Mouse (Mus musculus): ENCODE measurements around the gene Gjb5. TPM values are rescaled to one million over a fixed set of nuclear protein-coding genes. Genes with fewer than 3 reads are reported as not detected.

The Gjb5 gene
- polyA plus RNA-seq, 1 experiment from 2014 or later: 0.15 TPM

DNA sequence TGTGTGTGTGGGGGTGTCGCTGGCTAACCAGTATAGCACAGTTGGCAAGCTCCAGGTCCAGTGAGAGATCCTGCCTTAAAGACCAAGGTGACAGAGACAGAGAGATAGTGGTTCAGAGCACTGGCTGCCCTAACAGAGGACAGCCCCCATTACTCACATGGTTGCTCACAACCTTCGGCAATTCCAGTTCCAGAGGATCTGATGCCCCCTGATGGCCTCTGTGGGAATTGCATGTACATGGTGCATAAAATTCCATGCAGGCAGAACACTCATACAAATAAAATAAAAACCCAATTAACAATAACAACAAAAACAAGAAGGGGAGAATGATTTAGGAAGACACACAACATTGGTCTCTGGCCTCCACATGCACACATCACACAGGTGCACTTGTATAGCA lies 12.5 kb upstream of the Gjb5 start:
- no peak overlapping the region for H3K4me2 ChIP-seq
- no peak overlapping the region for H3K4me3 ChIP-seq
- no peak overlapping the region for H3K27ac ChIP-seq (ENCODE audit: poor library complexity, severe bottlenecking)
- H3K4me1 ChIP-seq (replicated peaks): peaks cover 47% of the 10 kb centered on the region
- 54% methylated on average over 2 of the region's 2 CpGs for WGBS
- ATAC-seq (ENCODE audit: insufficient number of reproducible peaks, low FRiP score): no peak
- H3K9me3 ChIP-seq (replicated peaks): no peaks in the 10 kb centered on the region
- no peaks in the 10 kb centered on the region for H3K36me3 ChIP-seq
- no peak overlapping the region for H3K9ac ChIP-seq
- H3K27me3 ChIP-seq (replicated peaks): peaks cover 10% of the 10 kb centered on the region

DNA sequence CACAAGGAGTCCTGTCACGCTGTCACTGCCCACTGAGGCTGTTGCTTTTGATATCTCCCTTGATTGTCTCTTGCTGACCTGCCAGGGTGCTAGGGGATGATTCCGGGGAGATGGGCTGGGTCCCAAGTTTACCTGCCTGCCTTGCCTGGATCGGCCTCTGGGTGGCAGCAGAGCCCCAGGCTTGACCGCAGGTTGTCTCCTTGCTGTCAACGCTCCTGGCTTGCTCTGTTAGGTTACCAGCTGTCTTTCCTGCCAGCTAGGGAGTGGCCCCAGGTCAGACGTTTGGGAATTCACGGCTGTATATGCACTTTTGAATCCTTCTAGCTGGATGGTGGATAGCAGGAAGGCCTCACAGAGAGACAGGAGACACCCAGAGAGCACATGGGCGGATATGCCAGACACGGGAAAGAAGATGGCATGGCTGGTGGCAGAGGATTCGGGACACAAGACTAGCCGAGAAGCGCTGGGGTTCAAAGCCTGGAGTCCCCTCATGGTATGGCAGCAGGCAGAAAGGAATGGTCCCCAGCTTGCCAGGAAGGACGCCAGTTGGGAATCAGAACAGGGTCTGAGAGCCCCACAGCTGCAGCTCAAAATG lies 10.5 kb upstream of the Gjb5 start:
- no peak overlapping the region for H3K4me2 ChIP-seq
- WGBS: 29% methylated on average over 13 of the region's 13 CpGs

DNA sequence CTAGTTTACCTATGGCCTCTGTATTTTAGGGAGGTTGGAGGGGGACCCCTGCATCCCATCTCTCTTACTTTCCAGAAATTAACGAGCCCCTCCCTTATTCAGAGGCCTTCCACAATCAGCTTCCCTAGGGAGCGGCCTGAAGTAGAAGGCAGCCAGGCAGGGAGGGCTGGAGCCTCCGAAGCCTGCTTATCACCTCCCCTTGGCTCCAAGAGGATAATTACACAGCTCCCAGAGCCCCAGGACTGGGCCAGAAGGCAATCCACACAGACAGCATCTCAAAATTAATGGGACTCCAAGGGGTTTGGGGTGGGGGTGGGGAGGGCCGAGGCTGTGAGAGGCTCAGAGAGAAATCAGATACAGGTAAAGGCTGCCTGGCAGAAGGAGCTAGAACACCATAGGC lies 7.9 kb upstream of the Gjb5 start:
- WGBS: 7% methylated on average over 4 of the region's 4 CpGs
- peaks cover 10% of the 10 kb centered on the region for H3K27me3 ChIP-seq (replicated peaks)
- no peaks in the 10 kb centered on the region for H3K36me3 ChIP-seq
- H3K4me1 ChIP-seq (replicated peaks): peaks cover 28% of the 10 kb centered on the region
- no peak overlapping the region for H3K9ac ChIP-seq
- H3K4me2 ChIP-seq: no peak overlapping the region
- H3K27ac ChIP-seq (ENCODE audit: poor library complexity, severe bottlenecking): no peak overlapping the region
- no peaks in the 10 kb centered on the region for H3K9me3 ChIP-seq (replicated peaks)
- H3K4me3 ChIP-seq: no peak overlapping the region
- no peak for ATAC-seq (ENCODE audit: insufficient number of reproducible peaks, low FRiP score)

More for the DNA sequence above, 10.5 kb upstream of the Gjb5 start:
- no peak for ATAC-seq (ENCODE audit: insufficient number of reproducible peaks, low FRiP score)
- Histone ChIP-seq H3K27me3 (replicated peaks) (peaks cover 10% of the 10 kb centered on the region), H3K27ac (ENCODE audit: poor library complexity, severe bottlenecking) (no peak overlapping the region), H3K9ac (no peak overlapping the region), H3K36me3 (no peaks in the 10 kb centered on the region), H3K9me3 (replicated peaks) (no peaks in the 10 kb centered on the region), H3K4me3 (no peak overlapping the region), H3K4me1 (replicated peaks) (peaks cover 52% of the 10 kb centered on the region)

DNA sequence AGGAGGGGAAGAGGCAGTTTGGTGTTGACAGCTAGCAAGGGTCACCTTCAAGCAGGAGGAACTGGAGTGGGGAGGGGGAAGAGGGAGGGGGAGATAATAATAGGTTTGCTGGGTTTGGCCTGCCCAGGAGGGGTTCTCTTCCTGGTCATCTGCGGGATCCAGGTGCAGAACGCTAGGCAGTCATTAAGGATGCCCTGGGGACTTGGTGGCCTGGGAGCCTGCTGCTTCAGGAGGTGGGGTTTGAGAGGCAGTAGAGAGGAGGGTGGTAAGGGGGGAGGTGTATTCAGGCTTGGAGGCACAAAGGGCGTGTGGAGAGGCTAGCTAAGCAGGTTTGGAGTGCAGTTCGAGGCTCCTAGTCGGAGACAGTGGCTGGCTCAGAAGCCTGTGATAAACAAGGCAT lies 7.5 kb upstream of the Gjb5 start:
- peaks cover 28% of the 10 kb centered on the region for H3K4me1 ChIP-seq (replicated peaks)
- peaks cover 10% of the 10 kb centered on the region for H3K27me3 ChIP-seq (replicated peaks)
- H3K36me3 ChIP-seq: no peaks in the 10 kb centered on the region
- no peak overlapping the region for H3K4me3 ChIP-seq
- WGBS: 18% methylated on average over 5 of the region's 5 CpGs
- H3K9ac ChIP-seq: no peak overlapping the region
- no peak overlapping the region; the same call in 1 of the 2 replicates for H3K27ac ChIP-seq (ENCODE audit: poor library complexity, severe bottlenecking)
- no peak overlapping the region for H3K4me2 ChIP-seq
- ATAC-seq (ENCODE audit: insufficient number of reproducible peaks, low FRiP score): no peak
- no peaks in the 10 kb centered on the region for H3K9me3 ChIP-seq (replicated peaks)

DNA sequence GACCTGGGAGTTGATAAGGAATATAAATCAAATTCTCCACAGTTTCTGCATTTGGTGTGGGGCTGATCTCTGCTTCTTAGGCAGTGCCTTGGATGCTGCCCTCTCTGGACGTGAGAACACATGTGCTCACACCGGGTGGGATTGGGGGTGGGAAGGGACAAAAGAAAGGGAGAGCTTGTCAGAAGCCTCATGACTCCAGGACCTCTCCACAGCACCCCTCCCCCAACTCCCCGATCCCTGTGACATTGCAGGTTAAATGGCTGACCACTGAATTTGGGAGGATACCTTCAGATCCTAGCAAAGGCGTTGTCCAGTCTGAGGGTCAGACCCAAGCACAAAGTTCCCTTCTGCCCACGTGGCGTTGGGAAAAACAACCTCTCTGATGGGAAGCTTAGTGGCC lies 6.5 kb upstream of the Gjb5 start:
- H3K27ac ChIP-seq (ENCODE audit: poor library complexity, severe bottlenecking): no peak overlapping the region
- H3K4me3 ChIP-seq: no peak overlapping the region
- WGBS: 57% methylated on average over 6 of the region's 6 CpGs

DNA sequence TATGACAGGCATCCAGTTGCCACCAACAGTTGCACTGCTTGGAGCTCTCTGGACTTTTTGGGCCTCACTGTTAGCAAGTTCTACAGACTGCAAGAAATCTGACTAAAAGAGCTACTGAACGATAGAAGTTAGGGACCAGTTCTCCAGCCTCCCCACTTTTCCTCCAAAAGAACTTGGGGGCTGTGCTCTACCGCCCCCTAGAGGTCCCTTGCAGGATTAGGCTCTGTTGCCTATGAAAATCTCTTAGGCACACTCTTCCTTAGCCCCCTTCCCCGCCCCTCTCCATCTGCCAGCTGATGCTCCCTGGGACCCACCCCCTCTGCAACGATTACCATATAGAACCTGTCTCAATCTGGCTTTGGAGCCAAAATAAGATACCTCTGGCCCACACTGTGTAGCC lies 5.3 kb upstream of the Gjb5 start:
- Histone ChIP-seq H3K36me3 (no peaks in the 10 kb centered on the region), H3K9ac (no peak overlapping the region), H3K9me3 (replicated peaks) (no peaks in the 10 kb centered on the region), H3K27ac (ENCODE audit: poor library complexity, severe bottlenecking) (no peak overlapping the region), H3K4me2 (no peak overlapping the region), H3K27me3 (replicated peaks) (peaks cover 15% of the 10 kb centered on the region), H3K4me3 (no peak overlapping the region), H3K4me1 (replicated peaks) (peaks cover 25% of the 10 kb centered on the region)
- 57% methylated on average over 4 of the region's 4 CpGs for WGBS
- ATAC-seq (ENCODE audit: insufficient number of reproducible peaks, low FRiP score): no peak

More for the DNA sequence above, 6.5 kb upstream of the Gjb5 start:
- Histone ChIP-seq H3K9me3 (replicated peaks) (no peaks in the 10 kb centered on the region), H3K9ac (no peak overlapping the region), H3K4me2 (no peak overlapping the region), H3K36me3 (no peaks in the 10 kb centered on the region), H3K4me1 (replicated peaks) (peaks cover 31% of the 10 kb centered on the region), H3K27me3 (replicated peaks) (peaks cover 11% of the 10 kb centered on the region; the same call in 1 of the 2 replicates)
- ATAC-seq (ENCODE audit: insufficient number of reproducible peaks, low FRiP score): no peak

DNA sequence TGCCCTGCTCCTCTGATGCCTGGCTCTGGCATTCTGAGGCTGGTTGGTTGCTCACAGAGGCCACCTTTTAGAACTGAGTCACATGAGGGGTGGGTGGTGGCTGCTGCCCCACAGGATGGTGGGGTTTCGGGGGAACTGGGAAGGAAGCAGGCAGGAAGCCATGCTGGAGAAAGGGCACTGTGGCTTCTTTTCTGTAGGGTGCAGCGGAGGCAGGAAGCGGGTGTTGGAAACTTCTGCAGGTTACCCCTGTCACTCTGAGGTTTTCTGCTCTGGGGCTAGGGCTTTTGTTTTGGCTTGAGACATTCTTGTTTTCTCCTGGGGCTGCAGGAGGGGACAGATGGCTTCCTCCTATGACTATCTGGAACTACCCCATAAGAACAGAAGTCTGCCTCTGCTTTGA lies 4.5 kb upstream of the Gjb5 start:
- WGBS: 80% methylated on average over 3 of the region's 3 CpGs
- no peak overlapping the region for H3K4me2 ChIP-seq
- no peak overlapping the region for H3K27ac ChIP-seq (ENCODE audit: poor library complexity, severe bottlenecking)

DNA sequence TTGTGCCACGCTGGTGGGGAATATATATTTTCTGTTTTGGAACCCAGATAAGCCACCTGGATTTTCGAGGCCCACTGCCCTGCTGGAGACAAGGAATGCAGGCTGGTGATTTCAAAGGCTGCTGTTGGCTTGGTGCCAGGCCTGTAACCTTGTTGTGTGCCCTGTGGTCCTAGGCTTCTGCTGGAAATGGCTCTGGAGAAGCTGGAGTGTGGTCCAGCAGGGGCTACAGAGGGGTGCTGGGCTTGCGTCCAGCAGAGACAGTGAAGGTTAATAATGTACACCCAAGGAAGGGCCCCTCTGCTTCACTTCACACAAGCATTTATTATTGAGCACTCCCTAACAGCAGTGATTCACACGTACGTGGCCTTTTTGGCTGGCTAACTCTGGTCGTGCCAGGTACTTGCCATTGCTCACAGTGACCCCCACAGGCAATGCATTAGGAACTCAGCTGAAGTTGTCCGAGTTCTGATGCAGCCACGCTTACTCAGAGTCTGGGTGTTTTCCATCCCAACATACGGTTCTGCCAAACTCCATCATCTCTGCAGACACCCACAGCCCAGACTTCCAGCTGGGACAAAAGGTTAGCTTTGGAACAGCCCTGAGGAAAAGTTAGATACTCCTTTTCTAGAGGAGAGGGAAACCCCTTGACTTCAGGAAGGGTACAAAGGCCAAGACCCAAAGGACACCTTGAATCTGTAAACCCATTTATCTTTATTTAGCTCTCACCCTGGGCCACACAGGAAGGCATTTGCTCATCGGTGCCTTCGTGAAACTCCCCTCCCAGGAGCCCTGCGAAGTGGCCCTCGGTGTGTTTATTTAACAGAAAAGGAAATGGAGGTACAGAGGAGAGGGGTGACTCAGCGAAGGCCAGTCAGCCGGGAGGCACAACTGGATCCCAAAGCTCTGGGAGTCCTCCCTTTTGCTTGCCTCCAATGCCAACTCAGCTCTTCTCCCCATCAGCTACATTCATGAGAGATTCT lies 3.2 kb downstream of the Gjb5 start:
- WGBS: 44% methylated on average over 15 of the region's 15 CpGs
- H3K4me2 ChIP-seq: no peak overlapping the region
- peaks cover 23% of the 10 kb centered on the region for H3K27me3 ChIP-seq (replicated peaks)
- no peak overlapping the region for H3K4me3 ChIP-seq
- no peaks in the 10 kb centered on the region for H3K9me3 ChIP-seq (replicated peaks)
- no peak overlapping the region for H3K9ac ChIP-seq
- ATAC-seq (ENCODE audit: insufficient number of reproducible peaks, low FRiP score): peak; percentile 12; the same call in 1 of the 2 replicates
- peaks cover 20% of the 10 kb centered on the region for H3K4me1 ChIP-seq (replicated peaks)
- H3K36me3 ChIP-seq: no peaks in the 10 kb centered on the region
- H3K27ac ChIP-seq (ENCODE audit: poor library complexity, severe bottlenecking): 0 out of 2 replicates have a peak overlapping the region, but pooled peaks have one; percentile 28

More for the DNA sequence above, 4.5 kb upstream of the Gjb5 start:
- Histone ChIP-seq H3K4me3 (no peak overlapping the region), H3K36me3 (no peaks in the 10 kb centered on the region), H3K9me3 (replicated peaks) (no peaks in the 10 kb centered on the region), H3K9ac (no peak overlapping the region), H3K27me3 (replicated peaks) (peaks cover 17% of the 10 kb centered on the region), H3K4me1 (replicated peaks) (peaks cover 18% of the 10 kb centered on the region)
- no peak for ATAC-seq (ENCODE audit: insufficient number of reproducible peaks, low FRiP score)

DNA sequence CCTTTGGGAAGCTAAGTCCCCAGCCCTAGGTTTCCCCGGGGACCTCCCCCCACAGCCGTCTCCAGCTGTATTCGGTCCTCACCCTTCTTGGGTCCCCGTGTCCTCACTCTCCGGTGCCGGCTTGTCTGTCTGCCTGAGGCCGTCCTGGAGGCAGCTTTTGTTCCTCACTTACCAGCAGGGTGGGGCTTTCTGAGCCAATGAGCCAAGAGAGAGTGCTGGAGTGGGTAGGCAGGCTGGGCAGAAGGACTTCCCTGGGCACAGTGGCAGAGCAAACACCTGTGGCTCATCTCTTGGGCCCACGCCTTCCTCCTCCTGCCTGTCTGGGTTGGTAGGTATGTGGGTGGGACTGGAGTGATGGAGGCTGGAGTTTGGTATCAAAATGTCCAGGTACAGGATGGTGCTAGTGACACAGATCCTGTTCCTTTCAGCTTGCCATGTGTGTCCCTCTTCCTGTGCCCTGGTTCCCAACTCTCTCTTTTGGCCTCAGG lies 4.0 kb downstream of the Gjb5 start, which contains the start of gene Gjb4:
Gene Gjb4 (minus strand): TSS at position 131 of the 488 bp plus-strand sequence.
- 0 out of 2 replicates have a peak within 1 kb of the TSS, but pooled peaks have one; percentile 28 for H3K27ac ChIP-seq (ENCODE audit: poor library complexity, severe bottlenecking)
- ATAC-seq (ENCODE audit: insufficient number of reproducible peaks, low FRiP score): no peak
- no peaks in the 10 kb centered on the region for H3K9me3 ChIP-seq (replicated peaks)
- peaks cover 15% of the 10 kb centered on the region for H3K27me3 ChIP-seq (replicated peaks)
- no peaks in the 10 kb centered on the region for H3K36me3 ChIP-seq
- no peak within 1 kb of the TSS for H3K4me2 ChIP-seq
- H3K9ac ChIP-seq: no peak within 1 kb of the TSS
- 57% methylated on average over 8 of the region's 8 CpGs for WGBS
- H3K4me1 ChIP-seq (replicated peaks): peaks cover 20% of the 10 kb centered on the region
- no peak within 1 kb of the TSS for H3K4me3 ChIP-seq

DNA sequence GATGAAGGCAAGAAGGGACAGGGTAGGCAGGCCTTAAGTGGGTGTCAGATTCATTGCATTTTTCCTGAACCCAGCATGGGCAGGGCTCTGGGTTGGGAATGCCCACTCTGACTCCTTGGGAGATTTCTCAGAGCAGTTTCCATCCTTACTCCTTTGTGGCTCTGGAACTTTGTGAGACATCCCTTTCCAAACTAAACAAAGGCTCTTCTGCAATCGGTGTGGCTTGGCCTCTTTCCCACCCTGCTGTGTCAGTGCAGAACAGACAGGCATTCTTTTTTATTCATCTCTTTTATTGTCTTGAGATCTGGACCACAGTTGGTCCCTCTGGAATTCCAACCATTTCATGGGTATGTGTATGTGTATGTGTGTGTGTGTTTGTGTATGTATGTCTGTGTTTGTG lies 5.4 kb downstream of the Gjb5 start:
- no peaks in the 10 kb centered on the region for H3K9me3 ChIP-seq (replicated peaks)
- no peak overlapping the region for H3K4me3 ChIP-seq
- H3K4me1 ChIP-seq (replicated peaks): peaks cover 20% of the 10 kb centered on the region
- no peak for ATAC-seq (ENCODE audit: insufficient number of reproducible peaks, low FRiP score)
- no peaks in the 10 kb centered on the region for H3K36me3 ChIP-seq
- no peak overlapping the region for H3K9ac ChIP-seq
- H3K27me3 ChIP-seq (replicated peaks): peaks cover 9% of the 10 kb centered on the region; the same call in 1 of the 2 replicates
- no peak overlapping the region for H3K4me2 ChIP-seq
- no peak overlapping the region for H3K27ac ChIP-seq (ENCODE audit: poor library complexity, severe bottlenecking)
- 41% methylated on average over 1 of the region's 1 CpGs for WGBS

Measured in heart, embryonic 12.5 days (tissue).